Mouse (Mus musculus) heart, adult 2 months (tissue): ENCODE data around the gene Pdgfb.

Experiments
- CTCF ChIP-seq: fragments of 200-600 bp; IDR thresholded peaks from 2 replicates; pipeline ENCODE4 v1.8.1; 2022; ENCODE audit warnings: antibody characterized with exemption, mild to moderate bottlenecking, moderate library complexity
- POLR2A ChIP-seq: fragments of 200-500 bp; IDR thresholded peaks from 2 replicates; pipeline ENCODE4 v1.6.1; 2011; ENCODE audit warnings: mild to moderate bottlenecking, low read depth, low read length, control low read depth; ENCODE audit not compliant: insufficient read depth

DNA sequence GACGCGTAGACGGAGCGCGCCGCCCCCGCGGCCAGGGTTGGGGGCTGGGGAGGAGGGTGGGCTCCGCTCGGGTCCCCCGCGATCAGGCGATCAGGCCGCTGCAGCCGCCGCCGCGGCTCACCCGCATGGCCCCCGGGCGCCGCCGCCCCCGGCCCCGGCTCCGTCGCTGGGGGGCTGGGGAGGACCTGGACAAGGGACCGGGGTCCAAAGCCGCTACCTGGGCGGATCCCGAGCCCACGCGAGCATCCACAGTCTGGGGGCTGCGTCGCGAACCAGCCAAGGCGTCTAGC is 801 bp downstream of the Pdgfb start:
- no peak for TF ChIP-seq POLR2A
- TF ChIP-seq CTCF, result no peak
